Mouse (Mus musculus): ENCODE results near the gene Kcnq1. TPM values are rescaled to one million over a fixed set of nuclear protein-coding genes. Genes with fewer than 3 reads are reported as not detected.

Kcnq1 gene
- polyA plus RNA-seq, 1 experiment from 2014 or later, result 17.8 TPM

DNA sequence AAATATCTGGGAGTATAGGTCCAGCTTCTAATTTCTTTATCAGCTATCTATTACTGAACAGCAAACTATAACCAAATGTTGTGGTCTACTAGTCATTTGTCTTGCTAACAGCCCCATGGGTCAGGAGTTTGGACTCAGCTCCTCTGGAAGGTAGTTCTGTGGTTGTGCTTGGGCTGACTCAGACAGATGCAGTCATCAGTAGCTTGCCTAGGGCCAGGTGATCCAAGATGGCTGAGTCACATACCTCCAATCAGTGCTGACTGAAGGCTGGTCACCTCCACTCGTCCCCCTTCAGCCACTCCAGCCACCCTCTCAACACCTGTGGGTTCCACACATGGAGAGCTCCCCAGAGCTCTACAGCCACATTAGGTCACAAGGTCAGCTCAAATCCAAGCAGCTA, 250.9 kb downstream of the Kcnq1 start:
- H3K4me1 ChIP-seq (replicated peaks; ENCODE audit: control insufficient read depth, insufficient read depth), result no peaks in the 10 kb centered on the region; the same call in 1 of the 2 replicates
- peak; percentile 53; the same call in 1 of the 2 replicates for ATAC-seq (ENCODE audit: low FRiP score, low TSS enrichment)
- 77% methylated on average over 1 of the region's 1 CpGs for WGBS

DNA sequence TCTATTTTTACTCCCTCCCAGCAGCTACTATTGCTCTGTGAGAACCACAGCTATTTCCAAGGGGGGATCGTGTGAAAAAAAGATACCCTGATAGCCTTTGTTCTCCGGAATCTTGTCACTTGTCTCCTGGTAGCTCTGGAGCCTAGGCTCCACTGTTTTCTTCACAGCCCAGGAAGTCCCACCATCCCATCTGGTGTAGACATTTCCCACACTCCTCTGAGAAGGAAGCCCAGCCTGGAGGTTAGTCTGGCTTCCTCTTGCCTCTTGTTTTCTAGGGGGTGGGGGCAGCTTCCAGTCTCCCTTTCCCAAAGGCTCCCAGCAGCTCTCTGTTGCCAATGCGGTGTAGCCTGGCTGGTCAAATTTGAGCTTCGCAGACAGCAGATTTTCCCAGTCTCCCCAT, 251.7 kb downstream of the Kcnq1 start:
- Histone ChIP-seq H3K27me3 (ENCODE audit: control insufficient read depth, insufficient read depth, low read length) (no peaks in the 10 kb centered on the region), H3K4me1 (replicated peaks; ENCODE audit: control insufficient read depth, insufficient read depth) (no peaks in the 10 kb centered on the region; the same call in 1 of the 2 replicates), H3K4me3 (ENCODE audit: low read depth, low read length) (no peak overlapping the region), H3K9me3 (ENCODE audit: control insufficient read depth, low read length) (no peaks in the 10 kb centered on the region), H3K9ac (ENCODE audit: low read length) (no peak overlapping the region), H3K36me3 (ENCODE audit: control insufficient read depth, insufficient read depth, low read length) (no peaks in the 10 kb centered on the region), H3K27ac (replicated peaks) (no peak overlapping the region), H3K4me2 (replicated peaks; ENCODE audit: low read depth) (no peak overlapping the region)
- TF ChIP-seq CTCF (IDR thresholded peaks at IDR 0.05; ENCODE audit: low read depth) (no peak), EP300 (optimal IDR thresholded peaks at IDR 0.05) (no peak)
- ATAC-seq (ENCODE audit: low FRiP score, low TSS enrichment), result no peak
- WGBS, result 46% methylated on average over 4 of the region's 4 CpGs
- no peak for DNase-seq (ENCODE audit: low spot score)

More for the DNA sequence above, 250.9 kb downstream of the Kcnq1 start:
- no peak for TF ChIP-seq CTCF (IDR thresholded peaks at IDR 0.05; ENCODE audit: low read depth)
- no peak for TF ChIP-seq EP300 (optimal IDR thresholded peaks at IDR 0.05)
- no peak overlapping the region for H3K9ac ChIP-seq (ENCODE audit: low read length)
- H3K36me3 ChIP-seq (ENCODE audit: control insufficient read depth, insufficient read depth, low read length), result no peaks in the 10 kb centered on the region
- H3K4me2 ChIP-seq (replicated peaks; ENCODE audit: low read depth), result no peak overlapping the region
- DNase-seq (ENCODE audit: low spot score), result no peak
- no peaks in the 10 kb centered on the region for H3K9me3 ChIP-seq (ENCODE audit: control insufficient read depth, low read length)
- no peak overlapping the region for H3K27ac ChIP-seq (replicated peaks)
- no peaks in the 10 kb centered on the region for H3K27me3 ChIP-seq (ENCODE audit: control insufficient read depth, insufficient read depth, low read length)
- H3K4me3 ChIP-seq (ENCODE audit: low read depth, low read length), result no peak overlapping the region

DNA sequence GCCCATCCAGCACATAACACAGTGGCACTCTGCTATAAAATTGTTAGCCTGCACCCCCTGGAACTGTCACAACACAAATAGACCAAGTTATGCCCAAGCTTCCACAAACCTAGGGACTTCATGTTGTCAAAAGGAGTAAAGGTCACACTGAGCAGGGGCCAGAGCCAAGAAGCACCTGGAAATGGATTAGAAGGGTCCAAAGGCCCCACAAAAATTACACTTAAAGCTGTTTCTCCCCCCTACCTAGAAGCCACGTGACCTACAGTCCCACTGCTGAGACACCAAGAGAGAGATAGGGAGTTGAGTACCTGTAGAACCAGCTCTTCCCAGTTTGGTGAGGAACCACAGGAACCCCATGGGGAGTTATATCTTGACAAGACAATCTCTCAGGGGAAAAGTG, 253.6 kb downstream of the Kcnq1 start:
- Histone ChIP-seq H3K36me3 (ENCODE audit: control insufficient read depth, insufficient read depth, low read length) (no peaks in the 10 kb centered on the region), H3K27ac (replicated peaks) (no peak overlapping the region), H3K4me1 (replicated peaks; ENCODE audit: control insufficient read depth, insufficient read depth) (no peaks in the 10 kb centered on the region; the same call in 1 of the 2 replicates), H3K4me2 (replicated peaks; ENCODE audit: low read depth) (no peak overlapping the region), H3K9me3 (ENCODE audit: control insufficient read depth, low read length) (no peaks in the 10 kb centered on the region), H3K4me3 (ENCODE audit: low read depth, low read length) (no peak overlapping the region), H3K9ac (ENCODE audit: low read length) (no peak overlapping the region), H3K27me3 (ENCODE audit: control insufficient read depth, insufficient read depth, low read length) (no peaks in the 10 kb centered on the region)
- WGBS, result 68% methylated on average over 1 of the region's 1 CpGs
- no peak for ATAC-seq (ENCODE audit: low FRiP score, low TSS enrichment)
- TF ChIP-seq EP300 (optimal IDR thresholded peaks at IDR 0.05) (no peak), CTCF (IDR thresholded peaks at IDR 0.05; ENCODE audit: low read depth) (no peak)
- DNase-seq (ENCODE audit: low spot score), result no peak

DNA sequence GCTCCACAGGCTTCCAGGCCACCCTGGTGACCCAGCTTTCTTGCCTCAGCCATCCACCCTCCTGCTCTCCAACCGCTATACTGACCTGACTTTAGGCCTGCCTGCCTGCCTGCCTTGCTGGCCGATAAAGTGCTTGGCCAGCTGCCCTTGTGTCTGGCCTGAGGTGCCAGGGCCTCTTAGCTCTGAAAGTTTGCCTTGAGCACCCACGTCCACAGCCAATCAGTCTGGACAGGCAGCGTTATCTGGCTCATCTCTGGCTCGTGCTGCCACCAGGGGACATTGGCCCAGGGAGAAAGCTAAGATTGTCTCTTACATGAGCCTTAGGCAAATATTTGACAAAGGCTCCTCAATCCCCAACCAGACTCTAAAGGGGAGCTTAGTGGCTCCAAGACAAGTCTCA, 254.6 kb downstream of the Kcnq1 start:
- Histone ChIP-seq H3K27me3 (ENCODE audit: control insufficient read depth, insufficient read depth, low read length) (no peaks in the 10 kb centered on the region), H3K36me3 (ENCODE audit: control insufficient read depth, insufficient read depth, low read length) (no peaks in the 10 kb centered on the region), H3K27ac (replicated peaks) (no peak overlapping the region), H3K4me1 (replicated peaks; ENCODE audit: control insufficient read depth, insufficient read depth) (peaks cover 4% of the 10 kb centered on the region; the same call in 1 of the 2 replicates), H3K4me3 (ENCODE audit: low read depth, low read length) (no peak overlapping the region), H3K9me3 (ENCODE audit: control insufficient read depth, low read length) (no peaks in the 10 kb centered on the region), H3K4me2 (replicated peaks; ENCODE audit: low read depth) (no peak overlapping the region), H3K9ac (ENCODE audit: low read length) (no peak overlapping the region)
- TF ChIP-seq EP300 (optimal IDR thresholded peaks at IDR 0.05), result no peak
- TF ChIP-seq CTCF (IDR thresholded peaks at IDR 0.05; ENCODE audit: low read depth), result no peak
- 59% methylated on average over 5 of the region's 5 CpGs for WGBS
- ATAC-seq (ENCODE audit: low FRiP score, low TSS enrichment) (no peak), DNase-seq (ENCODE audit: low spot score) (no peak)

DNA sequence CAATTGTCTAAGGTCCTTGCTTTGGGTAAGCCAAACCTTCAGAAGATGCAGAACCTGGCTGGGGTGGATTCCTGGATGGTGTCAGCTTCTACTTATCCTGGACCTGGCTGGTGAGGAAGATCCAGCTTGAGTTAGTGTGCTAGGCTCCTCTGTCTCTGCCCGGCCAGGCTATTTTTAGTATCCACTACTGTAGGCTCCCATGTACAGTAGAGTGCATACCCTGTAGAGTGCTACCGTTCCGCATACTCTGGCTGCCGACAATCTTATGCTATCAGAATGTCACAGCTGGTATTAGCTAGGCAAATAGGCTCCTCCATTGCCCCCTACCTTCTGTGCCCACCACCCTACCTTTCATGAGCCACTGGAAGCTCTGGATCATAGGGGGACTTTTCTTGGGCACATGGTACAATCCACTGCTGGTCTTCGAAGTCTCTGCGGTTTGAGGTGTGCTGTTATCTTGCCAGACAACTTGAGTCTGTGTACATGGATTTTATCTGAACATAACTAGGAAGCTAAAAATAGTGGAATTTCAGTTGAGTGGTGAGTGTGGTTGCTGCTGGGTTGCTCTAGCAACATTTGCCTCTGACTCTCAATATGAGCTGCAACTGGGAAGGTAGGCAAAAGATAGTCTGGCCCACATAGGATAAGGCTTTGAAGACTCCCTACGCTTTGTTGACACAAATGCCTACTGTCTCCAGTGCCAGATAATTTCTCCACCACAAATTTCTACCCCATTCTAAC, 258.1 kb downstream of the Kcnq1 start:
- H3K36me3 ChIP-seq (ENCODE audit: control insufficient read depth, insufficient read depth, low read length), result no peaks in the 10 kb centered on the region
- no peak for TF ChIP-seq CTCF (IDR thresholded peaks at IDR 0.05; ENCODE audit: low read depth)
- no peak for DNase-seq (ENCODE audit: low spot score)
- no peaks in the 10 kb centered on the region for H3K9me3 ChIP-seq (ENCODE audit: control insufficient read depth, low read length)
- H3K4me1 ChIP-seq (replicated peaks; ENCODE audit: control insufficient read depth, insufficient read depth), result peaks cover 6% of the 10 kb centered on the region; the same call in 1 of the 2 replicates
- no peak overlapping the region for H3K27ac ChIP-seq (replicated peaks)
- no peak overlapping the region for H3K4me3 ChIP-seq (ENCODE audit: low read depth, low read length)
- H3K9ac ChIP-seq (ENCODE audit: low read length), result no peak overlapping the region
- no peak overlapping the region for H3K4me2 ChIP-seq (replicated peaks; ENCODE audit: low read depth)
- WGBS, result 73% methylated on average over 7 of the region's 7 CpGs
- no peak for ATAC-seq (ENCODE audit: low FRiP score, low TSS enrichment)
- no peaks in the 10 kb centered on the region for H3K27me3 ChIP-seq (ENCODE audit: control insufficient read depth, insufficient read depth, low read length)
